Mouse (Mus musculus) urinary bladder, adult 2 months (tissue): ENCODE data around the gene Tmem199. TPM values are rescaled to one million over a fixed set of nuclear protein-coding genes. Genes with fewer than 3 reads are reported as not detected.
A peak's percentile ranks its signal among the peaks of the same experiment; 100 is the strongest.
"Not testable (repeated sequence)": the region's sequence is repeated elsewhere in the genome, so short reads cannot be mapped to it uniquely, and the experiment has no call there.

Source experiments
- DNase-seq: peaks from one replicate; pipeline ENCODE4 v3.0.0; 2022; ENCODE audit warnings: low spot score
- polyA plus RNA-seq: library from polyadenylated mRNA; depleted of rRNA; stranded (reverse); fragments of >200 nt; gene quantifications from 2 replicates; pipeline ENCODE4 v1.2.3, GENCODE M21; 2012; rRNA removed

Gene Tmem199
- 28.8 and 41.2 TPM in 2 replicates for polyA plus RNA-seq

DNA sequence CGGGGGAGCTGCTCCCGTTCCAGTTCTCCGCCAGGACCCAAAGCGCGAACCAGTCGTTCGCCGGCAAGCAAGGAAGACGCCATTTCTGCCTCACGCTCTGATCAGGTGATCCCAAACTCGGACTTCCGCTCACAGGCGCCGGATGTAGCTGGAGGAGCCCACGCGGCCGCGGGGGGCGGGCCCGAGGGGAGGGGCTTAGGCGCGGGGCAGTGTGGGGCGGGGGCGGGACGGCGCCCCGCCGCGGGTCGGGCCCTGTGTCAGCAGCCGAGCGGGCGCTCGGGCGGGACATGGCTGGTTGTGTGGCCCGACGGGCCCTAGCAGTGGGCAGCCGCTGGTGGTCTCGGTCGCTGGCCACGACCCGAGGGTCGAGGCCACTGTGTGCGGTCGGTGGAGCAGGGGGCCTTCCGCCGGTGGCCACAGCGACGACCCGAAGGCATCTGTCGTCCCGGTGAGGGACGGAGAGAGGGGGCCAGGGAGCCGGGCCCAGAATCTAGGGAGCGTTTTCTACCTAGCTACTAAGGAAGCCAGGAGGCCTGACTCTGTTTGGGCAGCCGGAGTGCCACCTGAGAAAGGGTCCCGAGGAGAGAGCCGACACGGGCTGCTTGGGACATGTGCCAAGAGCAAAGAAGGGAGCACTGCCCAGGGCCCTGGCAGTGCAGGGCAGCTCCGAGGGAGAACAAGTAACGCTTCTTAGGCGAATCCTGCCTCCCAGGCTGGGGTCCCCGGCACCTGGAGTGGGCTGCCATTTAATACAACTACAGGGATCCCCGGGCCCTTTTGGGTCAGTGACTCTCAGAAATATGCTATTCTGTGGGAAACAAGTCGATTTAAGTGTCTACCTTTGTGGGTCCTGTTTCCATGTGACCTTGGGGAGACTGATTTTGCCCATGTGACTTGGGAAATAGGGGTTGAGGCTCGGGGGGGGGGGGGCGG, at the start of gene Tmem199, which contains the start of gene Poldip2:
Tmem199 (minus strand) TSS at position 148 of the 933 bp plus-strand sequence.
Poldip2 (plus strand) TSS at position 169 of the 933 bp plus-strand sequence.
- peak; percentile 72 for DNase-seq

DNA sequence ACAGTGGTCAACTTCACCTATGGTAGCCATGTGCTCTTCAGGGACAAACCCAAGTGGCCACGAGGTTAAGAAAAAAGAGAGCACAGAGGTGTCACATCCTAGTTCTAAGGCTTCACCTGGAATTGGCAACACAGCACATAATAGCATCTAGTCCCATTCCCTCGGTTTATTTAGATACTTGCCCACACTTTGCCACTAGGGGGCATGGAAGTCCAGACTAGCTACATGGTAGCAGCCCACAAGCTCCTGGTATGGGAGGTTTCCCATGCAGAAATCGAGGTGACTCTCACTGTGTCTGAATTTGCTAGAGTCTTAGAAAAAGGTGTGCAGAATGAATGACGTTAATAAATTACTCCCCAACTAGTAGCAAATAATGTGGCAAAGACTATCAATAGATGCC, 48.5 kb upstream of the Tmem199 start:
- DNase-seq, result no peak

DNA sequence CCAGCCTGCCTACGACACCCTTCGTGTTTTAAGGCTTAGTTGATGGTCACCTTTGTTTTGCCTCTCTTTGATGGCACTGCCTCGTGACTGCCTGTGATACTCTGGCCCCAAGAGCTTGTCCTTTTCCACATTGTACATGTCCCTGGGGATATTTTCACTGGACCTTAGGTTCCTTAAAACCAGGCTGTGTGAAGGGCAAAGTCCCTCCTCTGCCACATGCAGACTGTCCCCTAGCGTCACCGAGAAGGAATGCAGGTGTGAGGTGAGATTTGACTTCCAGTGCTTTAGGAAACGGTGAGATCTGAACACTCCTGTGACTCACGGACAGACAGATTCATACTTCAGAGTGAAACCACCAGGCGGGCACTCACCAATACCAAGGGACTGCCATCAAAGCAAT, 45.3 kb upstream of the Tmem199 start:
- DNase-seq, result no peak

DNA sequence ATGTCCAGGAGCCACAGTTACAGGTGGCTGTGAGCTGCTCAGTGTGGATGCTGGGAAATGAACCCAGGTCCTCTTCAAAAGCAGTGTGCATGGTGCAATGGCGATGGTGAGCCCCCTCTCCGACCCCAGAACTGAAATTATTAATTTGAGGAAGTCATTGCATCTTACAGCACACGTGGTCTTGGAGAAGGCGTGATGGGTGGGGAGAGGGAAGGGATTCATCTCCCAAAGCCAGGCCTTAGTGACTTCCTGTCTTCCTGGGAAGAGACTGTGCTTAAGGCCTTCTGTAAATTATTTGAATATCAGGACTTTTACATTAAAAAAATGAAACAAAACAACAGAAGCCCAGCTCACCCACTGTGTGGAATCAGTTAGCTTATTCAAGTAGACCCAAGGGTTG, 44.1 kb upstream of the Tmem199 start:
- no peak for DNase-seq

DNA sequence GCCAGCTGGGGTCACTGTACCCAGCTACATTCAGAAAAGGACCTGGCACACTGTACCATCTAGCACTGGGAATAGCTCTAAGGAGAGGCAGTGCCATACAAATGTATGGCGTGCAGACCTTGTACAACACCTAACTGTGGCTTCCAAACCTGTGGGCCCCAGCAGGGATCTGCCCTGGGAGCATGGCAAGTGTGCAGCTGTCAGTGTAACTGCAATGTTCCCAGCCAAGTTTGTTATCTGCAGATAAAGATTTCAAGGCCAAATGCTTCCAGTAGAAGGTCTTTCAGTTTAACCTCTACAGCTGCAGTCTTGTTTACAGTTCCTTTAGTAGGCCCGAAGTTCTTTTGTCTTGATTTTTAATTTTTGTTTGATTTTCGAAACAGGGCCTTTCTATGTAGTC, 43.7 kb upstream of the Tmem199 start:
- DNase-seq, result no peak

DNA sequence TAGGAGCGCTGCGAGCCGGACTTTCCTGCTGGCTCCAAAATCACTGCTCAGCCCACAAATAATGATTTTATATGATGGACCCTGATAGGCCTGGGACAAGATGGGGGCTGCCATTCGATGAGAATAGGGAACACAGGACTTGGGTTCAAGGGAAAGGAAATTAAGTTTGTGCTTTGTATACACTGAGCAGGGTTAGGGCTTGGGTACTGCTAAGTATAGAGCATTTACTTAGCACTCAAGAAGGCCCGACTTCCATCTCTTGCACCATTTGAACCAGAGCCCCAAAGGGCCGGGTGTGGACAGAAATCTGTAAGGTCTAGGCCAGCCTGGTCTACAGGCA, 39.1 kb upstream of the Tmem199 start:
- DNase-seq, result no peak

DNA sequence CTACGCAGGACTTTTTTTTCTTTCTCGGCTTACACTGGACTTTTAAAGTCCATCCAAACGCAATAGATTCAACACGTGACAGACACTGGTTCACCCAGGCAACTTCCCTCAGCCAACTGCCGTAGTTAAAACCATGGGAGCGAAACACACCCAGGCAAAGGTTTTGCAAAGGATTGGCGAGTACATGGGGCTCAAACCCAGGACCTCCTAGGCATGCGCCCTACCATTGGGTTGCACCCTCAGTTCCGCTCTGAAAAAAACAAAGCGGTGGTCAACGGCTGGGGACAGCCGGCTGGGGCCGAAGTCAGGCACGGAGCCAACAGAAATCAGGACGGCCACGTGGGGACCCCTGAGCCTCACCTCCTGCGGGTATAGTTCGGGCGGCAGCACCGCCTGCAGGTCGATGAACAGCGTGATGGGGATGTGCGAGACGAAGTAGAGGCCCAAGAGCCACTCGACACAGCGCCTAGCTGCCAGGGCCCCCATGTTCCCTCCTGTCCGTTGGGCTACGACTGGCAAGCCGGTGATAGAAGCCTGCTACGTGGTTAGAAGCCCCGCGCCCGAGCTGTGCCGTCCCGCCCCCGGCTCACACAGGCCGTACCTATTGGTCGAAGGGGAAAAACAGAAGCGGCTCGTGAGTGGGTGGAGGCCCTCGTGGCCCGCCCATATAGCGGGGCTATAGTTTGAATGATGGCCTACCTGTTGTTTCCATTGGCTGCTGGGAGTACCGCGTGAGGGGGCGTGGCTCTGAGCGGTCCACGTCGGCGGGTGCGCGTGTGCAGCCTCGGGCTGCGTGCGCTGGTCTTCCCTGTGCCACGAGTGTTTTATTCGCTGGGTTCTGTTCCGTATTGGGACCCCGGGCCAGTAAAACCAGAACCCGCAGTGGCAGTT, 38.4 kb upstream of the Tmem199 start, which contains the start of gene Tmem97:
Tmem97 (minus strand) TSS at position 610 of the 891 bp plus-strand sequence.
- DNase-seq, result peak; percentile 76

DNA sequence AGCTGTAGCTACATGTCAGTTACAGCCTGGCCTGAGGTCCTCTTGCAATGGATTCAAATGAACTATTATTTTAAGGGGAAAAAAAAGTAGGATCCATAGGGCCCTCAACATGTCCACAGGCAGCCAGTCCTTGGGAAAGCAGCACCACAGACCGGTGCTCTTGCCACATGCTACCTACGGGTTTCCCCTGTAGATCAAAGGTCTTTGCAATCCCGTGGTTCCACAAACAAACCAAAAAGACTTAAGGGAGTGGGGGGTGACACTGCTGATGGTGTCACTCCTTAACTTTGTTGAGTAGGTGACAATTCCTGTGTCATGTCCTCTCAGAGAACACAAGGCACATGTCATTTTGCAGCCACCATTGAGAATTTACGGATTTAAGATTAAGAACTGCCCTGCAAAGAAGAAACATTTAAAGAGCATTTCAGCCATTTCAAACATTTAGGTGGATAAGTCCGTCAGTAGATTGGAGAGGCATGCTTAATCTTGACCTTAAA, 37.6 kb upstream of the Tmem199 start:
- DNase-seq, result no peak

DNA sequence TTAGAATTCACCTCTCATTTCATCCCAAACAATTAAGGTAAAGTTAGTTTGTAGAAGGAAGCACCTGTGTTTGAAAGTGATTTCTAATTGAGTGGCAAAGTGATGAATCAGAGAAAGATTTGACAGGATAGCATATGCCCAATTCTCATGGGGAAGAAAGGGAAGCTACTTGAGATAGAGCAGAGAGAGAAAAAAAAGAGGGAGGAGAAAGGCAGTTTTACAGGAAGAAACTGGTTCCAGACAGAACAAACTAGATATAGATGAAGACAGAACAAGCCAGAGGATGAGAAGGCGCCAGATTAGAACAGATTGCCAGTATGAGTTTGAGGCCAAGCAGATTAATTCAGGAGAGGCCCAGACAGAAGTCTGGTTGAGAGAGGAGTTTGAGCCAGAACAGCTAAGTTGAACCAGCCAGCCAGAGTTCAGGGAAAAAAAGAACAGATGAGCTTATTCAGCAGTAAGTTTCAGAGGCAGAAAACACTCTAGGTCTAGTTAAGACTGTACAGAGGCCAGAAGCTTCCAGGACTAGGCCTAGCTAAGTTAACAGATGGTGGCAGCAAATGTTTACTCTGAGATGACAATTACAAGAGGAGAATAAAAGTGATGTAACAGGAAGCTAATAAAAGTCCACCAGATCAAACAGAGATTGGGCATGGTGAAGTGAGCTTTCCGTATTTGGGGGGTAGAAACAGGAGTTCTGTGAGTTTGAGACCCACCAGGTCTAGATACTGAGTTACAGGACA, 35.9 kb upstream of the Tmem199 start:
- DNase-seq, result no peak

DNA sequence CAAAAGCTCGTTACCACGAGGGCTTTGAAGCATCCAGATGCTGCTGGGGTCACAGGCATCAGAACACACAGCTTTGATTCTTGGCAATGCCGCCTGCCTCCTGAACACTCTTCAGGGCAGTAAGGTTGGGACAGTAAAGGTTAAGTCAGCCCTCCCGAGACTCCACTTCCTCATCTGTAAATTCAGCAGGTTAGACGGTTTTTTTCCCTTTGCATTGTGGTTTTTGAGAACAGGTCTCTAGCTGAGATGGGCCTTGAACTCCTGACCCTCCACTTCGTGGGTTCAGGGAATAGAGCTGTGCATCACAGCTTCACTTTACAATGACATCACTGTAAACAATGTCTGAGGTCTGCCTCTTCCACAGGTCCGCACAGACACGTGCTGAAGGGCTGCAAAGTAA, 33.2 kb upstream of the Tmem199 start:
- DNase-seq, result no peak

DNA sequence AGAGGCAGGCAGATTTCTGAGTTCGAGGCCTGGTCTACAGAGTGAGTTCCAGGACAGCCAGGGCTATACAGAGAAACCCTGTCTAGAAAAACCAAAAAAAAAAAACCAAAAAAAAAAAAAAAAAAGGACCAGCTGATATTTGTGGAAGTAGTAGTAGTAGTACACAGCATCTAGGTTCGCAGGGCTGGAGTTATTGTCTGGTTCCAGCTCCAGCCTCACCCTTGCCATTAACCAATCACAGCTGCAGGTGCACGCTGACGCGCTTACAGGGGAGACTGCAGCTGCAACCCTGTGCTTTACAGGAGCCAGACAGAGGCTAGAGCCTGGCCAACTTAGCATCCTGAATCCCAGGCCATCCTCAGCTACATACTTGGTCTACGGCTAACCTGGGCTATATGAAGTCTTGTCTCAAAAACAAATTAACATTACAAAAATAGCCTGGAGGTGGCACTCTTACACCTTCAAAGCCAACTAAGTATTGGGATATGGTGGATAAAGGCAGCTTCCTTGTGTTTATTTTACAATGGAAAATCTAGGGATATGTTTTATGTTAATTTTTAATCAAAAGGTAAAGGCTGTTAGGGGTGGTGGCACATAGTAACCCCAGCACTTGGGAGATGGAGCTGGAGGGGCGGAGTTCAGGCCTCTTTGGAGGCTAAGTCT, 32.6 kb upstream of the Tmem199 start:
- DNase-seq, result no peak

DNA sequence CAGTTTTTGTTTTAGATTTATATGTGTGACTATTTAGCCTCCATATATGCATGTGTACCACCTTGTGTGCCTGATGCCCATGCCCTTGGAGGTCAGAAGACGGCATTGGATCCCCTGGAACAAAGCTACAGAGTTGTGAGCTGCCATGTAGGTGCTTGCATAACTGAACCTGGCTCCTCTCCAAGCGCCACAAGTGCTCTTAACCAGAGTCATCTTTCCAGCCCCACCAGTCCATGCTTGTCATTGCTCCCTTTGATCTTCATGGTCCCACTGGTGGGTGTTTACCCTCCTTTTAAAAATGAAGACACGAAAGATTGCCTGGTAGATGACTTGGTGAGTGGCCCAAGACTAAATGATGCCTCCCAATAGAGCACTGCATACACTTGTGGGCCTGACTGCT, 28.4 kb upstream of the Tmem199 start:
- no peak for DNase-seq

DNA sequence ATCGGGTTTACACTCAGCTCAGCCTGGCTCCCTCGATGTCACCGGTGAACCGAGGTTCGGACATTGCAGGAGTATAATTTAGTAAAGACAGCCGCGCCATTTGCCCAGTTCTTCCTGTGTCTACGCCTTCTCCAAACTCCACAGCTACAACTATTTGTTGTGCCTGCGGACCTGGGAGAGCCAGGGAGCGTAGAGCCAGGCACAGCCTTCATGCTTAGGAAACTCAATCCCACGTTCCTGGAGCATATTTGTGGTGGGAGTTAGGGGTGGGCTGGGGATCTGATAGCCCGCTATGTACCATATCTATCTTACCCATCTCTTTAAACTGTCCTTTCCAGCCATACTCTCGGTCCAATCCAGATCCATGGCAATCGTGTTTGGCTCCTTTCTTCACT, 24.7 kb upstream of the Tmem199 start:
- no peak for DNase-seq

DNA sequence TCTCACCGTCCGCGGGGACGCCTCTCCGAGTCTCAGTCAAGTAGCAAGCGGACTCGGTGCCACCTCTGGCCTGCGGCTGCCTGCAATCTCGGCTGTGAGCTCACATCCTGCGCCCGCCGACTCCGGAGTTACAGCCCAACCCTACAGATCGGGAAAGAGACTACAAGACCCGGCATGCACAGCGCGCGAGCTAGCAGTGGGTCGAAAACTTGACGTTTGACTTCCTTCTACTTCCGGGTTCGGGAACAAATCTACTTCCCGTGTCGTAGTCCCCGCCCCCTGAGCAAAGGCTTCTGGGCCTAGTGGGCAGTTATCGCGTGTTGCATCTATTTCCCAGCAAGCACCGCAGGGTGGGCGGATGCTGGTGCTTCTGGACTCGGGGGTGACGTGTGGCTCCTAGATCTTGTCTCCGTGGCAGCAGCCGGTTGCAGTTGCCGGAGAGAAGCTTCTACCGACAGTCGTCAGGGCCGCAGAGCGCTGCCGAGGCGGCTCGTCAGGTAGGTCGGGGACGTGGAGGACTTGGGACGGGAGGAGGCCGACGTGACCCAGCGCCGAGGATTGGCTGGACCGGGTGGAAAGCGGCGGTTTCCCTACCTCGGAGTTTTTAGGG, 24.2 kb upstream of the Tmem199 start, which contains the start of the genes Tnfaip1 and Ift20:
Tnfaip1 (minus strand) TSS at position 253 of the 610 bp plus-strand sequence.
Ift20 (plus strand) TSS at position 282 of the 610 bp plus-strand sequence.
- DNase-seq, result peak; percentile 85

DNA sequence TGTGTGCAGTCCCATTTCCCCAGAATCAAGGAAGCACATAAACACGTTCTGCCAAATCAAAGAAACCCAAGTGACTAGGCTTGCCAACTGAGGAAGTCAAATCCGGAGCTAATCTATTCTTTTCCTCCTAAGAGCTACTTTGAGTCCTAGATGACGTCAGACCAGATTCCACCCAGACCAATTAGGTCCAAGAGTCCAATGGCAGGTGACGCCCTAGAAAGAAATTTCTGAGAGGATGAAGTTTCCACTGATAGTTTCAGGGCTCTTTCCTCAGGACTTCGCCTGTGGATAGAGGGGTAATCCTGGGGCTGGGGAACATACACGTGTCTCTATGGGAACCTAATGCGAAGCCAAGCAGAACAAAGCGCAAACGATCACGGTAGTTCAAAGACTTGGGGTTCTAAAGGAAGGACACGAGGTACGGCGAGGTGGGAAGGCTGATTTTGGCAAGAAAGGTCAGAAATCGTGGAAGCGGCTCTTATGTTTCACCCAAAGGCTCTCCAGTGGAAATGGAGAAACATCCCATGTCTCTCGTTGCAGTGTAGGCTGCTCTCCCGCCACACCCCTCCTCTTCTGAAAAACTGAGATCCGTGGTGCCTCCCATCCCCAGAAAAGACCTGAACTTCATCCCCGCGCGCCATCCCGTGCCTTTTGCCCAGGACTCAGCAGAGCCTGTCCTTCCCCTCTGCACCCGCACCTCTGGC, 23.6 kb upstream of the Tmem199 start:
- no peak for DNase-seq

DNA sequence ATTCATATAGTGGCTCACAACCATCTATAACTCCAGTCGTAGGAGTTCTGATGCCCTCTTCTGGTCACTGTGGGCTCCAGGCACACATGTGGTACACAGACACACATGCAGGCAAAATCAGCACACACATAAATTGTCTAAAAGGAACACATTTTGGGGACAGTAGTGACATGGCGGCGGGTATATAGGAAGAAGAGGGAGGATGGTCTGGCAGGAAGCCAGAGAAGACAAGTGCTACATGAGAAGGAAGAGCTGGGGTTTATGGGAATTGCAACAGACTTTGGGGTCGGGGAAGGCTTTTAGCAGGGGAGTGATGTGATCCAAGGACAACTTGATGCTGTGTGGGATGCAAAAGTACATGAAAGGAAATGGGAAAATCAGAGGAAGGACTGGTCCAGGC, 22.5 kb upstream of the Tmem199 start:
- DNase-seq, result no peak

DNA sequence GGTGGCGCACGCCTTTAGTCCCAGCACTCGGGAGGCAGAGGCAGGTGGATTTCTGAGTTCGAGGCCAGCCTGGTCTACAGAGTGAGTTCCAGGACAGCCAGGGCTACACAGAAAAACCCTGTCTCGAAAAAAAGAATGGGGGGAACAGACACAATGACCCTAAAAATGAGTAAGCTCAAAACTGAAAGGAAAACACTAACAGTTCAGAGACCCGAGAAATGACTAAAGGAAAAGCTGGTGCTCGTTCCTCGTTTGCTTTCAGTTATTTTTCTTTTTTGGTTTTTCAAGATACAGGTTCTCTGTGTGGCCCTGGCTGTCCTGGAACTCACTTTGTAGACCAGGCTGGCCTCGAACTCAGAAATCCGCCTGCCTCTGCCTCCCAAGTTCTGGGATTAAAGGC, 19.5 kb upstream of the Tmem199 start:
- DNase-seq, result not testable (repeated sequence)

DNA sequence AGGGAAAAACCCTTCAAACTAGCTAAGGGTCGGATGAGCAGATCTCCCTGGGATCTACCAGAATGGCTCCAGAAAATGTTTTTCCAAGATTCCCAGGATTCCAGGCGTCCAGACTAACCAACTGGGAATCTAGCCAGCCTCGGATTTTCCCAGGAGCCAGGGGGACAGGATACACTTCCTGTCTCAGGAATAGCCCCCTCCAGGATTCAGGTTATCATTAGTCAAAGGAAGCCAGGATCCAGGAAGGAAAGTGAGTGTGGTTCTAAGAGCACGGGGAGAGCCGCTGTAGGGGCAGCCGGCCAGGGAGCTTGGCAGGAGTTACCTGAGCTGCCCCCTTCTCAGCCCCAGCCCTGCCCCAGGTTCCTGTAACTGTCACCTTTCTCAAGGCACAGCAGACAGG, 19.1 kb upstream of the Tmem199 start:
- no peak for DNase-seq

DNA sequence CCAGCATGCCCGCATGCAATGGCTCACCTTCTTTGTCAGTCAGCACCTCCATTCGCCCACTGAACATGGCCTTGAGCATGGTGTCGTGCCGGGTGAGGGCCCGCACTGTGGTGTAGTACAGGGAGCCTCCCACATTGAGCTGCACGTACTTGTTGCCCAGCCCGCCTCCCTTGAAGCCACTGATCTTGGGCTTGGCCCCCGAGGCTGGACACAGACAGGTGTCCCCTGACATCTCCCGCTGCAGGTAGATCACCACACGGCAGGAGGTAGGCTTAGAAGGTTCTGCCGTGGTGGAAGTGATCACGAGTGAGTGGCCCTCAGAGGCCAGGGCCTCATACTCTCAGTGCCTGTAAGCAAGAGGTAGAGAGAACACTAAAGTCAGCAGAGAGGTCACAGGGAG, 18.0 kb upstream of the Tmem199 start:
- no peak for DNase-seq

DNA sequence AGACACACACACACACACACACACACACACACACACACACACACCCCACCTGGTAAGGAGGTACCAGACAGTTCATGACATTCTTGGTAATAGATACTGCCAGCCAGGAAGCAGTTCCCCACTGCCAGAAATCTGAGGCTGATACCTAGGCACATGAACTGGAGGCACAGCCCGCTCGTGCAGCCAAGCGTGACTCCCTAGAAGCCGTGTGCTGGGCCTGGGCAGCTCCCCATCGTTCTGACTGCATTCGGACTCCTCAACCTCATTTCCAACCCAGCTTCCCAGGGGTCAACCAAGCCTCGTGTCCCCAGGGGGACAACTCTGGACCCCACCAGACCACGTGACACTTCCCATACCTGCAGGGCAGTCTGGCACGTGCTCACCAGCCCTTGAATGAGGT, 16.7 kb upstream of the Tmem199 start:
- no peak for DNase-seq
